Comparison of ENCODE assay signal across 8 mouse cellular contexts in genomic region chr13:21215275-21215983, GRCm38 (mm10). TPM values are rescaled to one million over a fixed set of nuclear protein-coding genes. Genes with fewer than 3 reads are reported as not detected.
DNase-seq lines count a peak whose midpoint lies in the region; ATAC-seq lines count a peak whose summit lies in the region.

No protein-coding gene starts in this region.

- 2% methylated on average over 20 of the region's 20 CpGs for WGBS in limb, embryonic 11.5 days
- WGBS in midbrain, embryonic 13.5 days, result 2% methylated on average over 20 of the region's 20 CpGs

- H3K9me3 ChIP-seq in limb, embryonic 11.5 days (ENCODE audit: control insufficient read depth, low read length), result no peaks in the 10 kb centered on the region; the same call in 1 of the 2 replicates
- 0 out of 2 replicates have a peak, but pooled peaks cover 5% of the 10 kb centered on the region for H3K9me3 ChIP-seq in midbrain, embryonic 13.5 days

- H3K9ac ChIP-seq in limb, embryonic 11.5 days (ENCODE audit: low read length), result no peak overlapping the region
- no peak overlapping the region for H3K9ac ChIP-seq in midbrain, embryonic 13.5 days (replicated peaks)

- peak overlapping the region; percentile 22 for H3K4me3 ChIP-seq in limb, embryonic 11.5 days (ENCODE audit: low read depth, low read length)
- peak overlapping the region; percentile 32 for H3K4me3 ChIP-seq in midbrain, embryonic 13.5 days (replicated peaks)

- H3K36me3 ChIP-seq in limb, embryonic 11.5 days (ENCODE audit: control insufficient read depth, insufficient read depth, low read length), result no peaks in the 10 kb centered on the region
- H3K36me3 ChIP-seq in midbrain, embryonic 13.5 days, result no peaks in the 10 kb centered on the region

- DNase-seq in 3T3-L1 (ENCODE audit: low read depth, low spot score), result peak; percentile 90
- DNase-seq in adrenal gland, adult 18-20 months (ENCODE audit: low spot score in 2 of 2), result peak; percentile 70 to 77
- DNase-seq in embryo, embryonic 11 days, result peak; percentile 81
- DNase-seq in kidney, adult 18-20 months, result peak; percentile 48
- DNase-seq in limb, embryonic 11.5 days (ENCODE audit: low spot score), result peak; percentile 90
- peak; percentile 7 to 27 for DNase-seq in spleen, postnatal 36 days (ENCODE audit: low spot score in 2 of 2)

- ATAC-seq in granulocyte monocyte progenitor cell, adult 5-6 weeks (replicated peaks; ENCODE audit: poor library complexity, severe bottlenecking), result peak; percentile 76
- ATAC-seq in limb, embryonic 11.5 days (ENCODE audit: insufficient number of reproducible peaks, low FRiP score, low TSS enrichment, low read depth), result peak; percentile 73; the same call in 1 of the 2 replicates
- peak; percentile 73; the same call in 1 of the 2 replicates for ATAC-seq in midbrain, embryonic 13.5 days

- no peaks in the 10 kb centered on the region for H3K27me3 ChIP-seq in limb, embryonic 11.5 days (ENCODE audit: control insufficient read depth, insufficient read depth, low read length)
- H3K27me3 ChIP-seq in midbrain, embryonic 13.5 days, result peaks cover 5% of the 10 kb centered on the region

- H3K4me2 ChIP-seq in limb, embryonic 11.5 days (ENCODE audit: low read depth, severe bottlenecking), result peak overlapping the region; percentile 40
- H3K4me2 ChIP-seq in midbrain, embryonic 13.5 days (replicated peaks), result peak overlapping the region; percentile 48

- H3K4me1 ChIP-seq in limb, embryonic 11.5 days (ENCODE audit: control insufficient read depth, insufficient read depth, low read length), result no peaks in the 10 kb centered on the region
- peaks cover 3% of the 10 kb centered on the region; the same call in 1 of the 2 replicates for H3K4me1 ChIP-seq in midbrain, embryonic 13.5 days (replicated peaks)

- H3K27ac ChIP-seq in limb, embryonic 11.5 days (replicated peaks; ENCODE audit: low read depth, low read length), result no peak overlapping the region
- H3K27ac ChIP-seq in midbrain, embryonic 13.5 days, result no peak overlapping the region

RNA-seq across cellular contexts. Expression of gene Trim27, which starts 36.2 kb away (rescaled TPM):
- 10 to 100 TPM; 45.3 to 49.9 TPM for total RNA-seq in adrenal gland, adult 18-20 months (2021)
- total RNA-seq in granulocyte monocyte progenitor cell, adult 5-6 weeks (2014; fragmentation: Nextera tagmentation), result 142 and 143 TPM in 2 replicates
- total RNA-seq in granulocyte monocyte progenitor cell, adult 5-6 weeks (2017), result 144 and 167 TPM in 2 replicates
- 183 and 190 TPM in 2 replicates for polyA plus RNA-seq in limb, embryonic 11.5 days (2014; fragmentation: Nextera tagmentation; extraction: Ambion mirVana)
- 87.2 and 95.5 TPM in 2 replicates for polyA plus RNA-seq in midbrain, embryonic 13.5 days (2015; fragmentation: Nextera tagmentation; extraction: Ambion mirVana)

Comparison
In these comparisons a context has a peak if more than half of its experiments do, and no peak if none do; other contexts are left out.
1. DNase-seq: peak in every context shown above with its lines; median percentile 90 in 3T3-L1; 90 in limb, embryonic 11.5 days; 81 in embryo, embryonic 11 days; 74 in adrenal gland, adult 18-20 months; 48 in kidney, adult 18-20 months; 17 in spleen, postnatal 36 days.